Comparison of ENCODE assay signal across 13 mouse cellular contexts in genomic region chr16:87575600-87575999, GRCm38 (mm10). TPM values are rescaled to one million over a fixed set of nuclear protein-coding genes. Genes with fewer than 3 reads are reported as not detected.
DNase-seq lines count a peak whose midpoint lies in the region; ATAC-seq and TF ChIP-seq lines count a peak whose summit lies in the region.
"Had no signal": no experiment of that assay in that cellular context is flagged by ENCODE, and none has a peak within 500 bp of the region (broad histone marks: within the 10 kb centered on the region; RNA-seq: fewer than 3 reads in every experiment).

No protein-coding gene starts in this region.

- H3K4me3 ChIP-seq in heart, embryonic 16.5 days (ENCODE audit: low read length): no peak overlapping the region
- no peak overlapping the region for H3K4me3 ChIP-seq in limb, embryonic 14.5 days (replicated peaks; ENCODE audit: low read length)
- H3K4me3 ChIP-seq in intestine, embryonic 15.5 days (replicated peaks): no peak overlapping the region
- H3K4me3 ChIP-seq: liver, embryonic 15.5 days had no signal

- 64% methylated on average over 10 of the region's 10 CpGs for WGBS in heart, embryonic 16.5 days
- 63% methylated on average over 10 of the region's 10 CpGs for WGBS in limb, embryonic 14.5 days
- 70% methylated on average over 10 of the region's 10 CpGs for whole genome bisulfite sequencing in intestine, embryonic 15.5 days

- no peaks in the 10 kb centered on the region for H3K9me3 ChIP-seq in heart, embryonic 16.5 days (replicated peaks; ENCODE audit: control insufficient read depth, low read length)
- H3K9me3 ChIP-seq in limb, embryonic 14.5 days (ENCODE audit: control insufficient read depth, low read length): no peaks in the 10 kb centered on the region
- no peaks in the 10 kb centered on the region for H3K9me3 ChIP-seq in intestine, embryonic 15.5 days
- H3K9me3 ChIP-seq: liver, embryonic 15.5 days had no signal

- no peak for TF ChIP-seq POLR2A in limb, embryonic 14.5 days (IDR thresholded peaks at IDR 0.05; ENCODE audit: borderline replicate concordance, extremely low read depth, insufficient read depth, insufficient read length)

- no peaks in the 10 kb centered on the region for H3K36me3 ChIP-seq in heart, embryonic 16.5 days (ENCODE audit: control insufficient read depth, insufficient read depth)
- H3K36me3 ChIP-seq in limb, embryonic 14.5 days (ENCODE audit: control insufficient read depth, insufficient read depth, low read length): no peaks in the 10 kb centered on the region
- H3K36me3 ChIP-seq in intestine, embryonic 15.5 days: no peaks in the 10 kb centered on the region
- H3K36me3 ChIP-seq: liver, embryonic 15.5 days had no signal

- H3K9ac ChIP-seq in heart, embryonic 16.5 days (ENCODE audit: low read length): no peak overlapping the region
- no peak overlapping the region for H3K9ac ChIP-seq in limb, embryonic 14.5 days (ENCODE audit: low read depth, low read length, severe bottlenecking)
- H3K9ac ChIP-seq in intestine, embryonic 15.5 days: no peak overlapping the region
- H3K9ac ChIP-seq: hindbrain, embryonic 14.5 days; liver, embryonic 15.5 days had no signal

- intact Hi-C loops in gastrocnemius, postnatal 14 days (cut with DNase I; ENCODE audit: low total_unique reads): loop anchor here (10.0 kb wide), 1 partner anchor 61 kb away; no protein-coding TSS in a partner anchor

- H3K27ac ChIP-seq in heart, embryonic 16.5 days (ENCODE audit: low read length): no peak overlapping the region
- no peak overlapping the region for H3K27ac ChIP-seq in limb, embryonic 14.5 days (replicated peaks; ENCODE audit: low read depth, low read length)
- H3K27ac ChIP-seq in intestine, embryonic 15.5 days: no peak overlapping the region
- H3K27ac ChIP-seq: hindbrain, embryonic 14.5 days; liver, embryonic 15.5 days had no signal

- DNase-seq in heart, adult 9 months (ENCODE audit: low spot score in 2 of 2): no peak
- peak; percentile 20 to 21 for DNase-seq in cerebellum, postnatal 36 days
- peak; percentile 47 for DNase-seq in gastrocnemius, postnatal 14 days
- DNase-seq in limb, embryonic 14.5 days (ENCODE audit: low spot score): peak; percentile 50
- DNase-seq in layer of hippocampus, adult 11-12 months (ENCODE audit: low spot score): no peak
- no peak for DNase-seq in spleen, adult 12 weeks (ENCODE audit: low spot score)

- H3K4me1 ChIP-seq in heart, embryonic 16.5 days (ENCODE audit: control insufficient read depth, insufficient read depth, low read length): no peaks in the 10 kb centered on the region
- no peaks in the 10 kb centered on the region for H3K4me1 ChIP-seq in limb, embryonic 14.5 days (ENCODE audit: control insufficient read depth, insufficient read depth, low read length)
- no peaks in the 10 kb centered on the region for H3K4me1 ChIP-seq in intestine, embryonic 15.5 days (replicated peaks)
- H3K4me1 ChIP-seq: liver, embryonic 15.5 days had no signal

- peak overlapping the region; percentile 8; the same call in 1 of the 2 replicates for H3K4me2 ChIP-seq in heart, embryonic 16.5 days (ENCODE audit: low read depth, low read length)
- H3K4me2 ChIP-seq in limb, embryonic 14.5 days (replicated peaks; ENCODE audit: low read depth, low read length, severe bottlenecking): no peak overlapping the region
- H3K4me2 ChIP-seq in intestine, embryonic 15.5 days (replicated peaks): no peak overlapping the region
- H3K4me2 ChIP-seq: hindbrain, embryonic 14.5 days; liver, embryonic 15.5 days; midbrain, embryonic 11.5 days had no signal

- H3K27me3 ChIP-seq in heart, embryonic 16.5 days (ENCODE audit: control insufficient read depth, insufficient read depth, low read length): no peaks in the 10 kb centered on the region
- H3K27me3 ChIP-seq in limb, embryonic 14.5 days (ENCODE audit: control insufficient read depth, insufficient read depth, low read length): no peaks in the 10 kb centered on the region
- H3K27me3 ChIP-seq in intestine, embryonic 15.5 days (replicated peaks): no peaks in the 10 kb centered on the region
- H3K27me3 ChIP-seq: liver, embryonic 15.5 days had no signal

- no peak for ATAC-seq in heart, embryonic 16.5 days (replicated peaks; ENCODE audit: extremely low read depth, insufficient read depth, low FRiP score)
- no peak; the same call in 1 of the 2 replicates for ATAC-seq in limb, embryonic 14.5 days (ENCODE audit: low FRiP score, low read depth)
- no peak for ATAC-seq in intestine, embryonic 15.5 days
- ATAC-seq: forebrain, embryonic 16.5 days had no signal

RNA-seq across cellular contexts. Expression of gene Map3k7cl, which starts 22.5 kb away (rescaled TPM):
- polyA plus RNA-seq in heart, embryonic 16.5 days (2015; fragmentation: Nextera tagmentation; extraction: Ambion mirVana): 0.30 and 0.86 TPM in 2 replicates
- total RNA-seq in gastrocnemius, postnatal 14 days (2021): 10 to 100 TPM; 26.9 to 27.6 TPM
- polyA plus RNA-seq in limb, embryonic 14.5 days (2012; rRNA removed): 5.8 TPM in 2 replicates
- polyA plus RNA-seq in limb, embryonic 14.5 days (2014; fragmentation: Nextera tagmentation; extraction: Ambion mirVana): 0.32 and 1.4 TPM in 2 replicates
- polyA plus RNA-seq in intestine, embryonic 15.5 days (2015; fragmentation: Nextera tagmentation; extraction: Ambion mirVana): 0.53 and 0.62 TPM in 2 replicates
- polyA plus RNA-seq: liver, embryonic 15.5 days; midbrain, embryonic 11.5 days; neural tube, embryonic 14.5 days had no signal

Comparison
In these comparisons a context has a peak if more than half of its experiments do, and no peak if none do; other contexts are left out.
1. DNase-seq: peak in cerebellum, postnatal 36 days (2 of 2), gastrocnemius, postnatal 14 days (single experiment) and limb, embryonic 14.5 days (single experiment); none in heart, adult 9 months (0 of 2), layer of hippocampus, adult 11-12 months (single experiment) and spleen, adult 12 weeks (single experiment).